Mouse (Mus musculus) liver, embryonic 14.5 days (tissue): ENCODE measurements around the gene Ppbp.

Experiments
- CTCF ChIP-seq: IDR thresholded peaks from 2 replicates; pipeline ENCODE4 v1.5.1; 2016; ENCODE audit warnings: antibody characterized with exemption, low read depth, control low read depth
- EP300 ChIP-seq: IDR thresholded peaks from 2 replicates; pipeline ENCODE4 v1.6.1; 2016; ENCODE audit warnings: antibody characterized with exemption, low read depth

DNA sequence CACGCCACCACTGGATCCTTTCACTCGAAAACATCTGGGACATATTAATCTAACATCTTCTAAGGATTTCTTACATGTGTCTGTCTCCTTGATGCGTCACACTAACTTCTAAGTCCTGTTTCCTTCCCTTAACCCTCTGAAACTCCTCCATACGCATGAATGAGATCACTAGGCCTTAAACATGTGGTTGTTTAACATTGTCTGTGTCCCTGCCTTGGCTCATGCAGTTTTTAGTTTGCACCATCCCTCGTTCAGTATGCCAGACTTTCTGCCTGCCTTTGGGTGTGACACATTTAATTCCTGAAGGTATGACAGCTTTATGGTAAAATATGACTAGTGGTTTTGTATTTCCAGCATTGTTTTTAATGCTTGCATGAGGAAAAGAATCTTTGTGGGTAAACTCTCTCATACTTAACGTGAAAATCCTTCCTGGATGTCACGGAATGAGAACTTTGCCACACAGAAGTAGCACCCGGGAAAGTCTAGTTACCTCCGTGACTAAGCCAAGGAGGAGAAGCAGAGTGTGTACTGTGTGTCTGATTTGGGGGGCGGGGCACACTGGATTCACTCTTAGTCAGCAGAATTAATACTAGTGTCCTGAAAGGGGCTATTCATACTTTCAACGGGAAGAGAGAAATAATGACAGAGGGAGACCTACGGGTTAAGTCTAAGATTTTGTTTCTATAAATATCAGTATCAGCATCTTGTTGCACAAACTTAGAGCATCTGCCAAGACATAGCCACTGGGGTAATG is 4.2 kb upstream of the Ppbp start:
- no peak for TF ChIP-seq CTCF
- TF ChIP-seq EP300, result no peak
